Mouse (Mus musculus) small intestine, adult 2 months (tissue): ENCODE data around the gene Zdhhc20.

ENCODE experiments used
- CTCF ChIP-seq: fragments of 200-500 bp; IDR thresholded peaks from 2 replicates; pipeline ENCODE4 v1.5.1; 2012; ENCODE audit warnings: low read depth, mild to moderate bottlenecking, control low read depth, inconsistent platforms, low read length, moderate library complexity, mixed read lengths; ENCODE audit not compliant: insufficient replicate concordance, insufficient read length; ENCODE audit errors: extremely low read depth
- POLR2A ChIP-seq: fragments of 200-500 bp; IDR thresholded peaks from 2 replicates; pipeline ENCODE4 v1.6.1; 2012; ENCODE audit warnings: low read depth, mild to moderate bottlenecking, control low read depth, inconsistent platforms, low read length, moderate library complexity

DNA sequence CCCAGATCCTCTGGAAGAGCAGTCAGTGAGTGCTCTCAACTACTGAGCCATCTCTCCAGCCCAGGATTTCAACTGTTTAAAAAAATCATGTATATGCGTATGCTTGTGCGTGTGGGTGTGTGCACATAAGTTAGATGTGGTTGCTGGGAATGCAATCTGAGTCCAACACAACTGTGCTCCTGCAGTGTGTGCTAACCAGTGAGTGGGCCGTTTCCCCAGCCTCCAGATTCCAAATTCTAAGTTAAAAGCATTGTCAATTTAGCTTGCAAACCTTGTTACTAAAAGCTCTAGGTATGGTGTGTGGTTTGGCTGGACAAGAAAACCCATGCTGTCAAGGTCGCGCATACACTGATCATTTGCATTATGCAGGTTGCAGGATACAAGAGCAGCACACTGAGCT, 78.2 kb downstream of the Zdhhc20 start:
- no peak for TF ChIP-seq CTCF
- no peak for TF ChIP-seq POLR2A
